Mouse (Mus musculus) lung, adult 2 months (tissue): ENCODE measurements around the gene Psmb4. TPM values are rescaled to one million over a fixed set of nuclear protein-coding genes. Genes with fewer than 3 reads are reported as not detected.
"Not testable (repeated sequence)": the region's sequence is repeated elsewhere in the genome, so short reads cannot be mapped to it uniquely, and the experiment has no call there.

Experiments
- DNase-seq: peaks from one replicate; pipeline ENCODE4 v3.0.0; 2022
- H3K4me1 ChIP-seq: fragments of 200-500 bp; 2 replicates; pipeline ENCODE4 v1.6.1; 2011; ENCODE audit warnings: low read length; ENCODE audit not compliant: control insufficient read depth, insufficient read depth
- H3K4me3 ChIP-seq: fragments of 200-500 bp; replicated peaks from 2 replicates; pipeline ENCODE3; 2011; ENCODE audit warnings: low read depth, mild to moderate bottlenecking, control low read depth, low read length; ENCODE audit errors: extremely low read depth
- CTCF ChIP-seq: fragments of 200-500 bp; IDR thresholded peaks from 2 replicates; pipeline ENCODE4 v1.5.1; 2011; ENCODE audit warnings: mild to moderate bottlenecking, low read length, control low read depth; ENCODE audit not compliant: insufficient read depth
- POLR2A ChIP-seq: fragments of 200-500 bp; IDR thresholded peaks from 2 replicates; pipeline ENCODE4 v1.6.1; 2011; ENCODE audit warnings: low read depth, mild to moderate bottlenecking, control low read depth, low read length, borderline replicate concordance; ENCODE audit errors: extremely low read depth
- WGBS: fragments of 180-500 bp; shearing (Covaris S2); methylation state at CpG from one replicate; pipeline ENCODE4 v1.1.7; 2018; 5-methylcytosine and 5-hydroxymethylcytosine counted together
- polyA plus RNA-seq: library from polyadenylated mRNA; depleted of rRNA; stranded (reverse); fragments of >200 nt; gene quantifications from 2 replicates; pipeline ENCODE4 v1.2.3, GENCODE M21; 2012

Gene Psmb4
- polyA plus RNA-seq, 1 experiment, result 210 TPM

GRCm38 (mm10) chr3:94924688-94925087 is 37.9 kb upstream of the Psmb4 start:
- Histone ChIP-seq H3K4me3 (no peak overlapping the region), H3K4me1 (peaks cover 3% of the 10 kb centered on the region; the same call in 1 of the 2 replicates)
- TF ChIP-seq POLR2A (no peak), CTCF (no peak)
- 48% methylated on average over 8 of the region's 8 CpGs for WGBS
- DNase-seq, result no peak

- Histone ChIP-seq H3K4me3 (no peak overlapping the region), H3K4me1 (peaks cover 6% of the 10 kb centered on the region; the same call in 1 of the 2 replicates)
- no peak for DNase-seq
- TF ChIP-seq CTCF (no peak), POLR2A (no peak)
- WGBS, result 36% methylated on average over 3 of the region's 3 CpGs
These were observed 35.6 kb upstream of the Psmb4 start for GRCm38 (mm10) chr3:94922333-94922732.

GRCm38 (mm10) chr3:94921104-94921503 is 34.3 kb upstream of the Psmb4 start:
- WGBS, result 34% methylated on average over 3 of the region's 3 CpGs
- no peak overlapping the region for H3K4me3 ChIP-seq
- TF ChIP-seq CTCF (no peak), POLR2A (no peak)
- no peak for DNase-seq
- H3K4me1 ChIP-seq, result peaks cover 3% of the 10 kb centered on the region; the same call in 1 of the 2 replicates

GRCm38 (mm10) chr3:94918845-94919244 is 32.1 kb upstream of the Psmb4 start:
- Histone ChIP-seq H3K4me1 (peaks cover 6% of the 10 kb centered on the region; the same call in 1 of the 2 replicates), H3K4me3 (no peak overlapping the region)
- 64% methylated on average over 4 of the region's 4 CpGs for WGBS
- DNase-seq, result no peak
- TF ChIP-seq POLR2A, result no peak
- no peak for TF ChIP-seq CTCF

GRCm38 (mm10) chr3:94917816-94918361 is 31.1 kb upstream of the Psmb4 start:
- peak; percentile 63 for DNase-seq
- TF ChIP-seq POLR2A (peak; percentile 78; the same call in 1 of the 2 replicates), CTCF (no peak)
- H3K4me1 ChIP-seq, result peaks cover 6% of the 10 kb centered on the region; the same call in 1 of the 2 replicates
- WGBS, result 61% methylated on average over 14 of the region's 14 CpGs
- peak overlapping the region; percentile 30 for H3K4me3 ChIP-seq

- no peak for DNase-seq
- peaks cover 8% of the 10 kb centered on the region; the same call in 1 of the 2 replicates for H3K4me1 ChIP-seq
- no peak for TF ChIP-seq CTCF
- no peak for TF ChIP-seq POLR2A
- 60% methylated on average over 7 of the region's 7 CpGs for WGBS
- no peak overlapping the region for H3K4me3 ChIP-seq
These were observed 29.4 kb upstream of the Psmb4 start for GRCm38 (mm10) chr3:94915903-94916741.

GRCm38 (mm10) chr3:94913801-94914200 is 27.0 kb upstream of the Psmb4 start:
- no peak for DNase-seq
- Histone ChIP-seq H3K4me1 (peaks cover 8% of the 10 kb centered on the region; the same call in 1 of the 2 replicates), H3K4me3 (no peak overlapping the region)
- TF ChIP-seq POLR2A, result no peak
- TF ChIP-seq CTCF, result no peak
- WGBS, result 38% methylated on average over 5 of the region's 5 CpGs

GRCm38 (mm10) chr3:94911050-94911693 is 24.4 kb upstream of the Psmb4 start:
- WGBS, result 37% methylated on average over 2 of the region's 2 CpGs
- H3K4me3 ChIP-seq, result no peak overlapping the region
- peak; percentile 69 for DNase-seq
- H3K4me1 ChIP-seq, result peaks cover 5% of the 10 kb centered on the region; the same call in 1 of the 2 replicates
- TF ChIP-seq CTCF, result no peak
- peak; percentile 39; the same call in 1 of the 2 replicates for TF ChIP-seq POLR2A

- H3K4me3 ChIP-seq, result no peak overlapping the region
- WGBS, result 58% methylated on average over 1 of the region's 1 CpGs
- DNase-seq, result no peak
- TF ChIP-seq CTCF (no peak), POLR2A (no peak)
- H3K4me1 ChIP-seq, result no peaks in the 10 kb centered on the region
These were observed 19.7 kb upstream of the Psmb4 start for GRCm38 (mm10) chr3:94906482-94906881.

- DNase-seq, H3K4me3 ChIP-seq, H3K4me1 ChIP-seq: not testable (repeated sequence)
- 54% methylated on average over 3 of the region's 3 CpGs for WGBS
These were observed 18.0 kb upstream of the Psmb4 start for GRCm38 (mm10) chr3:94904759-94905158.
